Mouse (Mus musculus) heart, adult 2 months (tissue): ENCODE results near the gene Cyp27b1. TPM values are rescaled to one million over a fixed set of nuclear protein-coding genes. Genes with fewer than 3 reads are reported as not detected.

Source experiments
- DNase-seq, 2 experiments: peaks; one replicate each; pipeline ENCODE4 v3.0.0; 2021
- H3K27ac ChIP-seq: fragments of 200-600 bp; 2 replicates; pipeline ENCODE4 v1.8.1; 2022
- H3K27me3 ChIP-seq: fragments of 200-500 bp; 2 replicates; pipeline ENCODE4 v1.6.1; 2012; ENCODE audit warnings: mild to moderate bottlenecking, low read length, inconsistent platforms, mixed read lengths; ENCODE audit not compliant: control insufficient read depth, insufficient read depth
- H3K36me3 ChIP-seq: fragments of 200-500 bp; 2 replicates; pipeline ENCODE4 v1.6.1; 2012; ENCODE audit warnings: low read length, inconsistent platforms; ENCODE audit not compliant: control insufficient read depth, insufficient read depth
- H3K4me1 ChIP-seq: fragments of 200-500 bp; 2 replicates; pipeline ENCODE4 v1.6.1; 2011; ENCODE audit warnings: low read length; ENCODE audit not compliant: control insufficient read depth, insufficient read depth
- H3K4me3 ChIP-seq: fragments of 200-600 bp; 2 replicates; pipeline ENCODE4 v1.8.1; 2022
- H3K79me2 ChIP-seq: fragments of 200-500 bp; replicated peaks from 2 replicates; pipeline ENCODE4 v1.6.1; 2012; ENCODE audit warnings: mild to moderate bottlenecking, inconsistent platforms, low read length, moderate library complexity, mixed read lengths; ENCODE audit not compliant: control insufficient read depth, insufficient read depth
- H3K9ac ChIP-seq: fragments of 200-500 bp; 2 replicates; pipeline ENCODE4 v1.6.1; 2012; ENCODE audit warnings: low read depth, mild to moderate bottlenecking, control low read depth, inconsistent platforms, low read length, mixed read lengths
- CTCF ChIP-seq: fragments of 200-600 bp; IDR thresholded peaks from 2 replicates; pipeline ENCODE4 v1.8.1; 2022; ENCODE audit warnings: antibody characterized with exemption, mild to moderate bottlenecking, moderate library complexity
- EP300 ChIP-seq: fragments of 200-500 bp; IDR thresholded peaks from 2 replicates; pipeline ENCODE4 v1.6.1; 2011; ENCODE audit warnings: low read depth, low read length, control low read depth; ENCODE audit not compliant: insufficient read depth
- POLR2A ChIP-seq: fragments of 200-500 bp; IDR thresholded peaks from 2 replicates; pipeline ENCODE4 v1.6.1; 2011; ENCODE audit warnings: mild to moderate bottlenecking, low read depth, low read length, control low read depth; ENCODE audit not compliant: insufficient read depth
- WGBS: fragments of 180-500 bp; shearing (Covaris S2); methylation state at CpG from one replicate; pipeline ENCODE4 v1.1.7; 2018; 5-methylcytosine and 5-hydroxymethylcytosine counted together
- intact Hi-C: fragments of 180-260 bp; cut with DNase I; formaldehyde crosslinking; loops from one replicate; pipeline ENCODE4 v1.15.1; 2025
- polyA plus RNA-seq: library from polyadenylated mRNA; depleted of rRNA; stranded (reverse); fragments of >200 nt; gene quantifications from 2 replicates; pipeline ENCODE4 v1.2.3, GENCODE M21; 2012
- total RNA-seq, 2 experiments: library from RNA; stranded (reverse); gene quantifications; 2 replicates each; pipeline ENCODE4 v1.2.3; 2021

The Cyp27b1 gene
- total and polyA plus RNA-seq, 3 experiments, result 0.10 to 0.12 TPM; not detected in 1

GRCm38 (mm10) chr10:127063913-127064870 lies 16.1 kb downstream of the Cyp27b1 start:
- Histone ChIP-seq H3K4me3 (peak overlapping the region; percentile 77), H3K4me1 (peaks cover 8% of the 10 kb centered on the region), H3K36me3 (no peaks in the 10 kb centered on the region), H3K79me2 (no peaks in the 10 kb centered on the region), H3K27ac (peak overlapping the region; percentile 94), H3K27me3 (no peaks in the 10 kb centered on the region), H3K9ac (peak overlapping the region; percentile 79)
- no peak for DNase-seq
- TF ChIP-seq CTCF, result no peak
- TF ChIP-seq EP300, result no peak
- no peak for TF ChIP-seq POLR2A
- WGBS, result 11% methylated on average over 37 of the region's 37 CpGs
- intact Hi-C loops, result loop anchor here (10.0 kb wide), 1 partner anchor 1681 kb away; the partner anchor contains the start of genes Dgka and Pym1

GRCm38 (mm10) chr10:127065981-127066380 lies 17.9 kb downstream of the Cyp27b1 start:
- no peak overlapping the region for H3K4me3 ChIP-seq
- no peak overlapping the region for H3K27ac ChIP-seq
- no peaks in the 10 kb centered on the region for H3K36me3 ChIP-seq
- WGBS, result 45% methylated on average over 9 of the region's 9 CpGs
- DNase-seq, result no peak
- H3K4me1 ChIP-seq, result peaks cover 9% of the 10 kb centered on the region
- no peak overlapping the region for H3K9ac ChIP-seq
- H3K79me2 ChIP-seq, result no peaks in the 10 kb centered on the region
- TF ChIP-seq CTCF (no peak), EP300 (no peak), POLR2A (no peak)
- intact Hi-C loops, result loop anchor here (10.0 kb wide), 1 partner anchor 1679 kb away; the partner anchor contains the start of genes Dgka and Pym1
- no peaks in the 10 kb centered on the region for H3K27me3 ChIP-seq

- no peak overlapping the region for H3K4me3 ChIP-seq
- TF ChIP-seq EP300 (no peak), POLR2A (0 out of 2 replicates have a peak, but pooled peaks have one; percentile 9), CTCF (no peak)
- H3K27ac ChIP-seq, result no peak overlapping the region
- DNase-seq, result no peak
- no peak overlapping the region for H3K9ac ChIP-seq
- peaks cover 9% of the 10 kb centered on the region for H3K4me1 ChIP-seq
- 91% methylated on average over 14 of the region's 14 CpGs for WGBS
- intact Hi-C loops, result loop anchor here (10.0 kb wide), 1 partner anchor 1678 kb away; the partner anchor contains the start of genes Dgka and Pym1
- H3K36me3 ChIP-seq, result no peaks in the 10 kb centered on the region
- no peaks in the 10 kb centered on the region for H3K79me2 ChIP-seq
- no peaks in the 10 kb centered on the region for H3K27me3 ChIP-seq
Measured at GRCm38 (mm10) chr10:127066519-127067018, 18.5 kb downstream of the Cyp27b1 start.

- TF ChIP-seq POLR2A (no peak), CTCF (no peak), EP300 (no peak)
- intact Hi-C loops, result loop anchor here (10.0 kb wide), 1 partner anchor 1676 kb away; the partner anchor contains the start of genes Dgka and Pym1
- Histone ChIP-seq H3K4me3 (no peak overlapping the region), H3K4me1 (peaks cover 7% of the 10 kb centered on the region), H3K79me2 (no peaks in the 10 kb centered on the region), H3K36me3 (no peaks in the 10 kb centered on the region), H3K27ac (no peak overlapping the region), H3K27me3 (no peaks in the 10 kb centered on the region), H3K9ac (no peak overlapping the region)
- no peak for DNase-seq
- 68% methylated on average over 9 of the region's 9 CpGs for WGBS
Measured at GRCm38 (mm10) chr10:127068360-127069038, 20.4 kb downstream of the Cyp27b1 start.

GRCm38 (mm10) chr10:127069281-127070189 lies 21.5 kb downstream of the Cyp27b1 start:
- intact Hi-C loops, result loop anchor here (10.0 kb wide), 1 partner anchor 1675 kb away; the partner anchor contains the start of genes Dgka and Pym1
- H3K36me3 ChIP-seq, result no peaks in the 10 kb centered on the region
- H3K4me1 ChIP-seq, result peaks cover 5% of the 10 kb centered on the region
- peak overlapping the region; percentile 90 for H3K9ac ChIP-seq
- H3K4me3 ChIP-seq, result peak overlapping the region; percentile 90
- 4% methylated on average over 30 of the region's 30 CpGs for WGBS
- no peak for TF ChIP-seq POLR2A
- no peak for TF ChIP-seq EP300
- no peak for TF ChIP-seq CTCF
- no peak for DNase-seq
- H3K79me2 ChIP-seq, result no peaks in the 10 kb centered on the region
- H3K27ac ChIP-seq, result peak overlapping the region; percentile 84
- H3K27me3 ChIP-seq, result no peaks in the 10 kb centered on the region
